Mouse (Mus musculus) heart, embryonic 16.5 days (tissue): ENCODE results near the gene Mocs1. TPM values are rescaled to one million over a fixed set of nuclear protein-coding genes. Genes with fewer than 3 reads are reported as not detected.

ENCODE experiments used
- polyA plus RNA-seq: library from polyadenylated mRNA; unstranded; fragments of >200 nt; fragmentation: Nextera tagmentation; extraction: Ambion mirVana; gene quantifications from 2 replicates; pipeline ENCODE4 v1.2.1, GENCODE M21; 2015

Mocs1 gene
- polyA plus RNA-seq, 1 experiment from 2014 or later: 6.1 TPM

Other genes with a start within 250 kb of the Mocs1 start
- 3.4 and 5.6 TPM in 2 replicates for gene Daam2, start 136.0 kb downstream of the Mocs1 start, polyA plus RNA-seq
- 2.6 and 2.7 TPM in 2 replicates for gene Kif6, start 186.8 kb downstream of the Mocs1 start, polyA plus RNA-seq